Mouse (Mus musculus) liver, embryonic 14.5 days (tissue): ENCODE data around the gene Hsd3b4.
"Not testable (repeated sequence)": the region's sequence is repeated elsewhere in the genome, so short reads cannot be mapped to it uniquely, and the experiment has no call there.

ENCODE experiments used
- CTCF ChIP-seq: IDR thresholded peaks from 2 replicates; pipeline ENCODE4 v1.5.1; 2016; ENCODE audit warnings: antibody characterized with exemption, low read depth, control low read depth
- EP300 ChIP-seq: IDR thresholded peaks from 2 replicates; pipeline ENCODE4 v1.6.1; 2016; ENCODE audit warnings: antibody characterized with exemption, low read depth

GRCm38 (mm10) chr3:98497401-98497800, 12.9 kb downstream of the Hsd3b4 start:
- TF ChIP-seq EP300, CTCF: not testable (repeated sequence)
